Mouse (Mus musculus): ENCODE data around the gene Mki67. TPM values are rescaled to one million over a fixed set of nuclear protein-coding genes. Genes with fewer than 3 reads are reported as not detected.

The Mki67 gene
- polyA plus RNA-seq, 1 experiment, result 0.28 TPM

GRCm38 (mm10) chr7:135673576-135673975 is 42.6 kb downstream of the Mki67 start:
- Histone ChIP-seq H3K36me3 (ENCODE audit: control insufficient read depth, insufficient read depth, low read length) (no peaks in the 10 kb centered on the region), H3K27ac (ENCODE audit: insufficient read depth, low read depth, low read length) (no peak overlapping the region), H3K4me1 (ENCODE audit: control insufficient read depth, insufficient read depth, low read length) (no peaks in the 10 kb centered on the region), H3K4me3 (ENCODE audit: insufficient read depth, low read depth, low read length) (no peak overlapping the region), H3K27me3 (replicated peaks; ENCODE audit: control insufficient read depth, insufficient read depth, low read length) (no peaks in the 10 kb centered on the region)
- no peak for DNase-seq
- TF ChIP-seq CTCF (conservative IDR thresholded peaks at IDR 0.05; ENCODE audit: insufficient read depth, insufficient read length, low read depth, low read length), result no peak
- no peak for TF ChIP-seq POLR2A (IDR thresholded peaks at IDR 0.05; ENCODE audit: low read depth, low read length)
- 68% methylated on average over 3 of the region's 3 CpGs for WGBS

- H3K27ac ChIP-seq (ENCODE audit: insufficient read depth, low read depth, low read length), result no peak overlapping the region
- H3K4me3 ChIP-seq (ENCODE audit: insufficient read depth, low read depth, low read length), result no peak overlapping the region
- no peaks in the 10 kb centered on the region for H3K27me3 ChIP-seq (replicated peaks; ENCODE audit: control insufficient read depth, insufficient read depth, low read length)
- TF ChIP-seq CTCF (conservative IDR thresholded peaks at IDR 0.05; ENCODE audit: insufficient read depth, insufficient read length, low read depth, low read length), result peak; percentile 52
- no peak for TF ChIP-seq POLR2A (IDR thresholded peaks at IDR 0.05; ENCODE audit: low read depth, low read length)
- peak; percentile 58 for DNase-seq
- H3K36me3 ChIP-seq (ENCODE audit: control insufficient read depth, insufficient read depth, low read length), result no peaks in the 10 kb centered on the region
- no peaks in the 10 kb centered on the region for H3K4me1 ChIP-seq (ENCODE audit: control insufficient read depth, insufficient read depth, low read length)
- 46% methylated on average over 16 of the region's 16 CpGs for WGBS
Observed at GRCm38 (mm10) chr7:135668852-135669739, 47.1 kb downstream of the Mki67 start.

- TF ChIP-seq CTCF (conservative IDR thresholded peaks at IDR 0.05; ENCODE audit: insufficient read depth, insufficient read length, low read depth, low read length) (no peak), POLR2A (IDR thresholded peaks at IDR 0.05; ENCODE audit: low read depth, low read length) (no peak)
- Histone ChIP-seq H3K4me1 (ENCODE audit: control insufficient read depth, insufficient read depth, low read length) (no peaks in the 10 kb centered on the region), H3K4me3 (ENCODE audit: insufficient read depth, low read depth, low read length) (no peak overlapping the region), H3K27ac (ENCODE audit: insufficient read depth, low read depth, low read length) (no peak overlapping the region), H3K27me3 (replicated peaks; ENCODE audit: control insufficient read depth, insufficient read depth, low read length) (no peaks in the 10 kb centered on the region), H3K36me3 (ENCODE audit: control insufficient read depth, insufficient read depth, low read length) (no peaks in the 10 kb centered on the region)
- no peak for DNase-seq
- WGBS, result 82% methylated on average over 2 of the region's 2 CpGs
Observed at GRCm38 (mm10) chr7:135666314-135666713, 49.8 kb downstream of the Mki67 start.

- no peak overlapping the region for H3K27ac ChIP-seq (ENCODE audit: insufficient read depth, low read depth, low read length)
- 79% methylated on average over 7 of the region's 7 CpGs for WGBS
- no peak for DNase-seq
- no peak overlapping the region for H3K4me3 ChIP-seq (ENCODE audit: insufficient read depth, low read depth, low read length)
- H3K36me3 ChIP-seq (ENCODE audit: control insufficient read depth, insufficient read depth, low read length), result no peaks in the 10 kb centered on the region
- TF ChIP-seq POLR2A (IDR thresholded peaks at IDR 0.05; ENCODE audit: low read depth, low read length), result no peak
- TF ChIP-seq CTCF (conservative IDR thresholded peaks at IDR 0.05; ENCODE audit: insufficient read depth, insufficient read length, low read depth, low read length), result no peak
- H3K27me3 ChIP-seq (replicated peaks; ENCODE audit: control insufficient read depth, insufficient read depth, low read length), result no peaks in the 10 kb centered on the region
- H3K4me1 ChIP-seq (ENCODE audit: control insufficient read depth, insufficient read depth, low read length), result no peaks in the 10 kb centered on the region
Observed at GRCm38 (mm10) chr7:135664211-135664610, 52.0 kb downstream of the Mki67 start.

GRCm38 (mm10) chr7:135660314-135660713 is 55.8 kb downstream of the Mki67 start:
- Histone ChIP-seq H3K4me1 (ENCODE audit: control insufficient read depth, insufficient read depth, low read length) (no peaks in the 10 kb centered on the region), H3K27me3 (replicated peaks; ENCODE audit: control insufficient read depth, insufficient read depth, low read length) (no peaks in the 10 kb centered on the region), H3K27ac (ENCODE audit: insufficient read depth, low read depth, low read length) (no peak overlapping the region), H3K36me3 (ENCODE audit: control insufficient read depth, insufficient read depth, low read length) (no peaks in the 10 kb centered on the region), H3K4me3 (ENCODE audit: insufficient read depth, low read depth, low read length) (no peak overlapping the region)
- TF ChIP-seq CTCF (conservative IDR thresholded peaks at IDR 0.05; ENCODE audit: insufficient read depth, insufficient read length, low read depth, low read length) (no peak), POLR2A (IDR thresholded peaks at IDR 0.05; ENCODE audit: low read depth, low read length) (no peak)
- no peak for DNase-seq

- H3K27me3 ChIP-seq (replicated peaks; ENCODE audit: control insufficient read depth, insufficient read depth, low read length), result no peaks in the 10 kb centered on the region
- no peaks in the 10 kb centered on the region for H3K4me1 ChIP-seq (ENCODE audit: control insufficient read depth, insufficient read depth, low read length)
- no peaks in the 10 kb centered on the region for H3K36me3 ChIP-seq (ENCODE audit: control insufficient read depth, insufficient read depth, low read length)
- 72% methylated on average over 5 of the region's 5 CpGs for WGBS
- no peak for TF ChIP-seq POLR2A (IDR thresholded peaks at IDR 0.05; ENCODE audit: low read depth, low read length)
- no peak for TF ChIP-seq CTCF (conservative IDR thresholded peaks at IDR 0.05; ENCODE audit: insufficient read depth, insufficient read length, low read depth, low read length)
- peak; percentile 15 for DNase-seq
- no peak overlapping the region for H3K27ac ChIP-seq (ENCODE audit: insufficient read depth, low read depth, low read length)
- no peak overlapping the region for H3K4me3 ChIP-seq (ENCODE audit: insufficient read depth, low read depth, low read length)
Observed at GRCm38 (mm10) chr7:135659314-135659935, 56.7 kb downstream of the Mki67 start.

- no peak for DNase-seq
- Histone ChIP-seq H3K27ac (ENCODE audit: insufficient read depth, low read depth, low read length) (no peak overlapping the region), H3K4me3 (ENCODE audit: insufficient read depth, low read depth, low read length) (no peak overlapping the region), H3K36me3 (ENCODE audit: control insufficient read depth, insufficient read depth, low read length) (no peaks in the 10 kb centered on the region), H3K27me3 (replicated peaks; ENCODE audit: control insufficient read depth, insufficient read depth, low read length) (no peaks in the 10 kb centered on the region), H3K4me1 (ENCODE audit: control insufficient read depth, insufficient read depth, low read length) (no peaks in the 10 kb centered on the region)
- TF ChIP-seq POLR2A (IDR thresholded peaks at IDR 0.05; ENCODE audit: low read depth, low read length), result no peak
- TF ChIP-seq CTCF (conservative IDR thresholded peaks at IDR 0.05; ENCODE audit: insufficient read depth, insufficient read length, low read depth, low read length), result no peak
- 93% methylated on average over 7 of the region's 7 CpGs for WGBS
Observed at GRCm38 (mm10) chr7:135658150-135658549, 58.0 kb downstream of the Mki67 start.

Data from kidney, adult 2 months (tissue).